ENCODE assay signal across 11 mouse cellular contexts in the genomic region with DNA sequence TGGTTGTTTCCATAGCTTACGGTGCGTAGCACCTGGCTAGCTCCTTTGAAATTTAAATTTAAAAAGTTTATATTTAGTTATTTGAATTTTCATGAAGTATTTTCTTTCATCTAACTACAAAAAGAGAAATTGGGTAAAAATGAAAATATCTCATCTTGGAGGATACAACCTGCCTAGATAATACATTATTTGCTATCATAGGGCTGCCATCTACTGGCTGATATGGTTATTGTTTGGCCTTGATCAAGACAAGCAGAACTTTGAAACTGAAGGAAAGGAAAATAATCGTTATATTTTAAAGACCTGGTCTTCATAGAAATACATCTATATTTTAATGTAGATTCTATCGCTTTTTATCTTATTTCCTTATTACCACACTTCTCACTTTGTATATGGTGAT.
DNase-seq lines count a peak whose midpoint lies in the region; ATAC-seq and TF ChIP-seq lines count a peak whose summit lies in the region.
"Had no signal": no experiment of that assay in that cellular context is flagged by ENCODE, and none has a peak within 500 bp of the region (broad histone marks: within the 10 kb centered on the region; RNA-seq: fewer than 3 reads in every experiment).

No protein-coding gene starts in this region.

- H3K4me1 ChIP-seq in midbrain, embryonic 11.5 days (ENCODE audit: control insufficient read depth, insufficient read depth, low read length), result no peaks in the 10 kb centered on the region
- no peaks in the 10 kb centered on the region for H3K4me1 ChIP-seq in midbrain, embryonic 10.5 days
- no peaks in the 10 kb centered on the region for H3K4me1 ChIP-seq in neural tube, embryonic 14.5 days (ENCODE audit: control insufficient read depth, insufficient read depth, low read length)
- H3K4me1 ChIP-seq: embryonic facial prominence, embryonic 12.5 days; heart, embryonic 15.5 days; limb, embryonic 12.5 days had no signal

- no peak for DNase-seq in gastrocnemius, adult 2 months
- DNase-seq in gastrocnemius, adult 18-20 months (ENCODE audit: low spot score), result no peak
- no peak for DNase-seq in midbrain, embryonic 11.5 days (ENCODE audit: low spot score, missing footprints)
- no peak for DNase-seq in midbrain, embryonic 10.5 days (ENCODE audit: low spot score)
- peak; percentile 54 for DNase-seq in embryo, embryonic 11 days
- no peak for DNase-seq in frontal cortex, postnatal 25 days (ENCODE audit: low spot score in 2 of 2)
- DNase-seq in heart, adult 9 months (ENCODE audit: low spot score in 2 of 2), result no peak

- peak; percentile 58; the same call in 1 of the 2 replicates for ATAC-seq in midbrain, embryonic 11.5 days (ENCODE audit: low FRiP score)
- peak; percentile 64; the same call in 1 of the 2 replicates for ATAC-seq in neural tube, embryonic 14.5 days (ENCODE audit: low read depth)

- no peak overlapping the region for H3K27ac ChIP-seq in gastrocnemius, adult 2 months
- no peak overlapping the region for H3K27ac ChIP-seq in midbrain, embryonic 11.5 days (ENCODE audit: low read depth, low read length)
- no peak overlapping the region for H3K27ac ChIP-seq in midbrain, embryonic 10.5 days (replicated peaks)
- H3K27ac ChIP-seq in neural tube, embryonic 14.5 days (ENCODE audit: low read depth, low read length), result no peak overlapping the region
- H3K27ac ChIP-seq: embryonic facial prominence, embryonic 12.5 days; heart, embryonic 15.5 days; limb, embryonic 12.5 days had no signal

- H3K4me2 ChIP-seq in midbrain, embryonic 11.5 days, result no peak overlapping the region
- no peak overlapping the region for H3K4me2 ChIP-seq in neural tube, embryonic 14.5 days (ENCODE audit: low read depth, low read length)
- H3K4me2 ChIP-seq: embryonic facial prominence, embryonic 12.5 days; heart, embryonic 15.5 days; limb, embryonic 12.5 days had no signal

- H3K9me3 ChIP-seq in midbrain, embryonic 11.5 days (ENCODE audit: control insufficient read depth, low read length), result no peaks in the 10 kb centered on the region
- no peaks in the 10 kb centered on the region for H3K9me3 ChIP-seq in midbrain, embryonic 10.5 days (replicated peaks)
- H3K9me3 ChIP-seq in neural tube, embryonic 14.5 days (ENCODE audit: control insufficient read depth, low read length), result no peaks in the 10 kb centered on the region
- H3K9me3 ChIP-seq: embryonic facial prominence, embryonic 12.5 days; heart, embryonic 15.5 days; limb, embryonic 12.5 days had no signal

- peak; percentile 41 for TF ChIP-seq CTCF in gastrocnemius, adult 2 months (IDR thresholded peaks at IDR 0.05)

- H3K27me3 ChIP-seq in midbrain, embryonic 11.5 days (ENCODE audit: control insufficient read depth, insufficient read depth, low read length), result no peaks in the 10 kb centered on the region
- no peaks in the 10 kb centered on the region for H3K27me3 ChIP-seq in midbrain, embryonic 10.5 days (ENCODE audit: low read depth, poor library complexity, severe bottlenecking)
- no peaks in the 10 kb centered on the region for H3K27me3 ChIP-seq in neural tube, embryonic 14.5 days (ENCODE audit: control insufficient read depth, insufficient read depth, low read length)
- H3K27me3 ChIP-seq: embryonic facial prominence, embryonic 12.5 days; heart, embryonic 15.5 days; limb, embryonic 12.5 days had no signal

- H3K36me3 ChIP-seq in midbrain, embryonic 11.5 days (ENCODE audit: control insufficient read depth, insufficient read depth, low read length), result no peaks in the 10 kb centered on the region
- H3K36me3 ChIP-seq in midbrain, embryonic 10.5 days, result no peaks in the 10 kb centered on the region
- no peaks in the 10 kb centered on the region for H3K36me3 ChIP-seq in neural tube, embryonic 14.5 days (ENCODE audit: control insufficient read depth, insufficient read depth, low read length)
- H3K36me3 ChIP-seq: embryonic facial prominence, embryonic 12.5 days; heart, embryonic 15.5 days; limb, embryonic 12.5 days had no signal

- intact Hi-C loops in gastrocnemius, adult 2 months (cut with DNase I), result no loop called here

- no peak overlapping the region for H3K4me3 ChIP-seq in gastrocnemius, adult 2 months
- no peak overlapping the region for H3K4me3 ChIP-seq in midbrain, embryonic 11.5 days (ENCODE audit: low read depth, low read length)
- no peak overlapping the region for H3K4me3 ChIP-seq in midbrain, embryonic 10.5 days
- H3K4me3 ChIP-seq in neural tube, embryonic 14.5 days (ENCODE audit: low read depth, low read length), result no peak overlapping the region
- H3K4me3 ChIP-seq: embryonic facial prominence, embryonic 12.5 days; heart, embryonic 15.5 days; limb, embryonic 12.5 days had no signal

- WGBS in midbrain, embryonic 11.5 days, result 76% methylated on average over 4 of the region's 4 CpGs
- WGBS in midbrain, embryonic 10.5 days, result 77% methylated on average over 4 of the region's 4 CpGs
- WGBS in neural tube, embryonic 14.5 days, result 74% methylated on average over 4 of the region's 4 CpGs

- no peak overlapping the region for H3K9ac ChIP-seq in midbrain, embryonic 11.5 days (ENCODE audit: low read length)
- no peak overlapping the region for H3K9ac ChIP-seq in neural tube, embryonic 14.5 days (replicated peaks; ENCODE audit: low read depth, low read length)
- H3K9ac ChIP-seq: embryonic facial prominence, embryonic 12.5 days; heart, embryonic 15.5 days; limb, embryonic 12.5 days had no signal
